ENCODE assay signal across 33 mouse cellular contexts in genomic region chr7:136445091-136445490, GRCm38 (mm10).
"Had no signal": no experiment of that assay in that cellular context is flagged by ENCODE, and none has a peak within 500 bp of the region (broad histone marks: within the 10 kb centered on the region; RNA-seq: fewer than 3 reads in every experiment).

No protein-coding gene starts in this region.

- ATAC-seq: hindbrain, embryonic 16.5 days; hindbrain, postnatal 0 days; inflammation-experienced regulatory T-cells, adult 6 months had no signal

- H3K36me3 ChIP-seq: heart, embryonic 10.5 days; heart, embryonic 12.5 days; heart, embryonic 13.5 days; heart, embryonic 15.5 days; hindbrain, embryonic 10.5 days; hindbrain, embryonic 12.5 days; hindbrain, embryonic 13.5 days; hindbrain, embryonic 15.5 days; kidney, embryonic 15.5 days had no signal

- H3K9me3 ChIP-seq: heart, embryonic 10.5 days; heart, embryonic 12.5 days; heart, embryonic 13.5 days; heart, embryonic 15.5 days; hindbrain, embryonic 10.5 days; hindbrain, embryonic 12.5 days; hindbrain, embryonic 13.5 days; hindbrain, embryonic 15.5 days; kidney, embryonic 15.5 days had no signal

- H3K27ac ChIP-seq: heart, adult 2 months; heart, embryonic 10.5 days; heart, embryonic 13.5 days; heart, embryonic 15.5 days; hindbrain, embryonic 10.5 days; hindbrain, embryonic 12.5 days; hindbrain, embryonic 13.5 days; hindbrain, embryonic 14.5 days; hindbrain, embryonic 15.5 days; hindbrain, postnatal 0 days; kidney, embryonic 15.5 days; kidney, postnatal 0 days; layer of hippocampus, adult 2 months had no signal

- H3K9ac ChIP-seq: heart, embryonic 12.5 days; heart, embryonic 13.5 days; heart, embryonic 15.5 days; hindbrain, embryonic 12.5 days; hindbrain, embryonic 13.5 days; hindbrain, embryonic 14.5 days; hindbrain, embryonic 15.5 days; kidney, embryonic 15.5 days had no signal

- H3K4me1 ChIP-seq: heart, embryonic 10.5 days; heart, embryonic 15.5 days; hindbrain, embryonic 12.5 days; hindbrain, embryonic 15.5 days; kidney, embryonic 15.5 days had no signal

- H3K27me3 ChIP-seq: heart, embryonic 12.5 days; heart, embryonic 15.5 days; hindbrain, embryonic 13.5 days; hindbrain, embryonic 15.5 days; kidney, embryonic 15.5 days had no signal

- DNase-seq: heart, adult 2 months; heart, postnatal 10 days; heart, postnatal 14 days; heart, postnatal 36 days; heart, postnatal 4 days; kidney, adult 11 months; kidney, adult 18-20 months; kidney, adult 2 months; kidney, adult 8-10 months; kidney, adult 9 months; kidney, postnatal 10 days; kidney, postnatal 14 days; kidney, postnatal 25 days; kidney, postnatal 36 days; kidney, postnatal 4 days; layer of hippocampus, adult 9-11 months; layer of hippocampus, postnatal 36 days had no signal

- H3K4me3 ChIP-seq: heart, adult 2 months; heart, embryonic 10.5 days; heart, embryonic 12.5 days; heart, embryonic 13.5 days; heart, embryonic 15.5 days; hindbrain, embryonic 10.5 days; hindbrain, embryonic 12.5 days; hindbrain, embryonic 13.5 days; hindbrain, embryonic 15.5 days; kidney, embryonic 15.5 days; layer of hippocampus, adult 2 months had no signal

- H3K4me2 ChIP-seq: heart, embryonic 11.5 days; heart, embryonic 12.5 days; heart, embryonic 13.5 days; heart, embryonic 15.5 days; hindbrain, embryonic 12.5 days; hindbrain, embryonic 13.5 days; hindbrain, embryonic 14.5 days; hindbrain, embryonic 15.5 days; kidney, embryonic 15.5 days had no signal
